Mouse (Mus musculus): ENCODE data around the gene Esp3. TPM values are rescaled to one million over a fixed set of nuclear protein-coding genes. Genes with fewer than 3 reads are reported as not detected.
"Not testable (repeated sequence)": the region's sequence is repeated elsewhere in the genome, so short reads cannot be mapped to it uniquely, and the experiment has no call there.

Esp3 gene
- total RNA-seq (2015; ENCODE audit: low replicate concordance): not detected in 2 replicates
- total RNA-seq (2017; ENCODE audit: low replicate concordance): not detected in 2 replicates

- ATAC-seq (replicated peaks; ENCODE audit: low FRiP score, poor library complexity, severe bottlenecking): not testable (repeated sequence)
Observed at GRCm38 (mm10) chr17:40631775-40632174, at the start of gene Esp3. Esp3 (plus strand) TSS chr17:40632075.

GRCm38 (mm10) chr17:40583906-40584305 lies 48.0 kb upstream of the Esp3 start:
- not testable (repeated sequence) for ATAC-seq (replicated peaks; ENCODE audit: low FRiP score, poor library complexity, severe bottlenecking)

- no peak for ATAC-seq (replicated peaks; ENCODE audit: low FRiP score, poor library complexity, severe bottlenecking)
Observed at GRCm38 (mm10) chr17:40591297-40591696, 40.6 kb upstream of the Esp3 start.

GRCm38 (mm10) chr17:40598294-40598693 lies 33.6 kb upstream of the Esp3 start, which contains the start of gene Esp4:
Esp4 (plus strand) TSS chr17:40598594.
- ATAC-seq (replicated peaks; ENCODE audit: low FRiP score, poor library complexity, severe bottlenecking): no peak

GRCm38 (mm10) chr17:40662118-40662679 lies 30.3 kb downstream of the Esp3 start:
- not testable (repeated sequence) for ATAC-seq (replicated peaks; ENCODE audit: low FRiP score, poor library complexity, severe bottlenecking)

GRCm38 (mm10) chr17:40663161-40663811 lies 31.4 kb downstream of the Esp3 start:
- ATAC-seq (replicated peaks; ENCODE audit: low FRiP score, poor library complexity, severe bottlenecking): not testable (repeated sequence)

Other genes with a start within 250 kb of the Esp3 start
- not detected in 2 replicates for gene Esp8, start 112.1 kb upstream of the Esp3 start, total RNA-seq (2015; ENCODE audit: low replicate concordance)
- gene Esp8, start 112.1 kb upstream of the Esp3 start, total RNA-seq (2017; ENCODE audit: low replicate concordance): not detected in 2 replicates
- gene Esp6, start 70.6 kb upstream of the Esp3 start, total RNA-seq (2015; ENCODE audit: low replicate concordance): not detected in 2 replicates
- gene Esp6, start 70.6 kb upstream of the Esp3 start, total RNA-seq (2017; ENCODE audit: low replicate concordance): not detected in 2 replicates
- gene Esp4, start 33.5 kb upstream of the Esp3 start, total RNA-seq (2015; ENCODE audit: low replicate concordance): not detected in 2 replicates
- gene Esp4, start 33.5 kb upstream of the Esp3 start, total RNA-seq (2017; ENCODE audit: low replicate concordance): not detected in 2 replicates
- gene Esp1, start 95.0 kb downstream of the Esp3 start, total RNA-seq (2015; ENCODE audit: low replicate concordance): not detected in 2 replicates
- not detected in 2 replicates for gene Esp1, start 95.0 kb downstream of the Esp3 start, total RNA-seq (2017; ENCODE audit: low replicate concordance)
- gene Crisp2, start 174.9 kb downstream of the Esp3 start, total RNA-seq (2015; ENCODE audit: low replicate concordance): 1.3 TPM in 1 of 2 replicates, not detected in the other
- not detected in 2 replicates for gene Crisp2, start 174.9 kb downstream of the Esp3 start, total RNA-seq (2017; ENCODE audit: low replicate concordance)
- 908 and 1,028 TPM in 2 replicates for gene Rhag, start 179.1 kb downstream of the Esp3 start, total RNA-seq (2015; ENCODE audit: low replicate concordance)
- 496 and 547 TPM in 2 replicates for gene Rhag, start 179.1 kb downstream of the Esp3 start, total RNA-seq (2017; ENCODE audit: low replicate concordance)
- not detected in 2 replicates for gene 9130008F23Rik, start 248.5 kb downstream of the Esp3 start, total RNA-seq (2015; ENCODE audit: low replicate concordance)
- not detected in 2 replicates for gene 9130008F23Rik, start 248.5 kb downstream of the Esp3 start, total RNA-seq (2017; ENCODE audit: low replicate concordance)